Mouse (Mus musculus) E14TG2a.4 (cell line): ENCODE results near the gene Bglap3.

ENCODE experiments used
- H3K27me3 ChIP-seq: 2 replicates; pipeline ENCODE4 v1.6.1; 2014; ENCODE audit warnings: low read length, control low read depth; ENCODE audit not compliant: insufficient read depth
- H3K36me3 ChIP-seq: 2 replicates; pipeline ENCODE4 v1.6.1; 2014; ENCODE audit warnings: low read length, control low read depth; ENCODE audit not compliant: insufficient read depth
- H3K4me1 ChIP-seq: replicated peaks from 2 replicates; pipeline ENCODE4 v1.6.1; 2014; ENCODE audit warnings: low read depth, low read length, control low read depth
- H3K4me3 ChIP-seq: replicated peaks from 2 replicates; pipeline ENCODE4 v1.5.1; 2014; ENCODE audit warnings: mild to moderate bottlenecking, low read length
- H3K9me3 ChIP-seq: 2 replicates; pipeline ENCODE4 v1.6.1; 2014; ENCODE audit warnings: low read length, control low read depth
- CTCF ChIP-seq: conservative IDR thresholded peaks from 2 replicates; pipeline ENCODE4 v1.5.1; 2014; ENCODE audit warnings: low read length
- NANOG ChIP-seq: IDR thresholded peaks from 2 replicates; pipeline ENCODE4 v1.6.1; 2014; ENCODE audit warnings: borderline replicate concordance, low read length, mixed read lengths
- POU5F1 ChIP-seq: IDR thresholded peaks from 2 replicates; pipeline ENCODE4 v1.6.1; 2014; ENCODE audit warnings: low read length, borderline replicate concordance

The Bglap3 gene

DNA sequence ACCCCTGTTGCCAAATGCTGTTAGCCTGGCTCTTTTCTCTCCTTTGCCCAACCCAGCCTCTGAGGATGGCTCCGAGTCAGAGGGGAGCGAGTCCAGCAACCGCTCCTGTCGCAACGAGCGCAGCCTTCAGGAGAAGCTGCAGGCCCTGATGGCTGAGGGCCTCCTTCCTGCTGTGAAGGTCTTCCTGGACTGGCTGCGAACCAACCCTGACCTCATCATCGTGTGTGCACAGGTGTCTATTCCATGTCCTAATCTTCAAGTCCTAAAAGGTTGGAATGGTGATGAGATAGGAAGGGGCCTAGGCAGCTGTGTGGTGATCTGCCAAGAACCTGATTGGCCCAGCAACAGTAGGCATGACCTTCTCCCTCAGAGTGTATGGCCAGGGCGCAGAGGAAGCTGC, 19.6 kb downstream of the Bglap3 start:
- Histone ChIP-seq H3K4me1 (peaks cover 17% of the 10 kb centered on the region), H3K9me3 (no peaks in the 10 kb centered on the region), H3K27me3 (no peaks in the 10 kb centered on the region), H3K4me3 (no peak overlapping the region), H3K36me3 (peaks cover 100% of the 10 kb centered on the region)
- TF ChIP-seq NANOG (no peak), CTCF (no peak), POU5F1 (no peak)

GRCm38 (mm10) chr3:88350732-88351131, 21.8 kb downstream of the Bglap3 start:
- TF ChIP-seq CTCF: no peak
- no peak for TF ChIP-seq POU5F1
- no peak for TF ChIP-seq NANOG

GRCm38 (mm10) chr3:88339006-88339405, 33.5 kb downstream of the Bglap3 start:
- Histone ChIP-seq H3K4me3 (no peak overlapping the region; the same call in 1 of the 2 replicates), H3K4me1 (peaks cover 58% of the 10 kb centered on the region), H3K36me3 (peaks cover 68% of the 10 kb centered on the region), H3K9me3 (no peaks in the 10 kb centered on the region), H3K27me3 (no peaks in the 10 kb centered on the region)
- TF ChIP-seq POU5F1 (no peak), NANOG (no peak), CTCF (no peak)

More at GRCm38 (mm10) chr3:88350732-88351131, 21.8 kb downstream of the Bglap3 start:
- Histone ChIP-seq H3K4me3 (no peak overlapping the region), H3K9me3 (no peaks in the 10 kb centered on the region), H3K27me3 (no peaks in the 10 kb centered on the region), H3K4me1 (peaks cover 6% of the 10 kb centered on the region; the same call in 1 of the 2 replicates), H3K36me3 (peaks cover 100% of the 10 kb centered on the region)

GRCm38 (mm10) chr3:88338316-88338715, 34.2 kb downstream of the Bglap3 start:
- no peaks in the 10 kb centered on the region for H3K27me3 ChIP-seq
- 0 out of 2 replicates have a peak overlapping the region, but pooled peaks have one; percentile 93 for H3K4me3 ChIP-seq
- TF ChIP-seq NANOG (no peak), CTCF (no peak), POU5F1 (no peak)

GRCm38 (mm10) chr3:88337367-88338020, 35.0 kb downstream of the Bglap3 start:
- TF ChIP-seq NANOG (no peak), CTCF (no peak), POU5F1 (no peak)

More at GRCm38 (mm10) chr3:88338316-88338715, 34.2 kb downstream of the Bglap3 start:
- H3K36me3 ChIP-seq: peaks cover 61% of the 10 kb centered on the region
- no peaks in the 10 kb centered on the region for H3K9me3 ChIP-seq
- H3K4me1 ChIP-seq: peaks cover 65% of the 10 kb centered on the region

DNA sequence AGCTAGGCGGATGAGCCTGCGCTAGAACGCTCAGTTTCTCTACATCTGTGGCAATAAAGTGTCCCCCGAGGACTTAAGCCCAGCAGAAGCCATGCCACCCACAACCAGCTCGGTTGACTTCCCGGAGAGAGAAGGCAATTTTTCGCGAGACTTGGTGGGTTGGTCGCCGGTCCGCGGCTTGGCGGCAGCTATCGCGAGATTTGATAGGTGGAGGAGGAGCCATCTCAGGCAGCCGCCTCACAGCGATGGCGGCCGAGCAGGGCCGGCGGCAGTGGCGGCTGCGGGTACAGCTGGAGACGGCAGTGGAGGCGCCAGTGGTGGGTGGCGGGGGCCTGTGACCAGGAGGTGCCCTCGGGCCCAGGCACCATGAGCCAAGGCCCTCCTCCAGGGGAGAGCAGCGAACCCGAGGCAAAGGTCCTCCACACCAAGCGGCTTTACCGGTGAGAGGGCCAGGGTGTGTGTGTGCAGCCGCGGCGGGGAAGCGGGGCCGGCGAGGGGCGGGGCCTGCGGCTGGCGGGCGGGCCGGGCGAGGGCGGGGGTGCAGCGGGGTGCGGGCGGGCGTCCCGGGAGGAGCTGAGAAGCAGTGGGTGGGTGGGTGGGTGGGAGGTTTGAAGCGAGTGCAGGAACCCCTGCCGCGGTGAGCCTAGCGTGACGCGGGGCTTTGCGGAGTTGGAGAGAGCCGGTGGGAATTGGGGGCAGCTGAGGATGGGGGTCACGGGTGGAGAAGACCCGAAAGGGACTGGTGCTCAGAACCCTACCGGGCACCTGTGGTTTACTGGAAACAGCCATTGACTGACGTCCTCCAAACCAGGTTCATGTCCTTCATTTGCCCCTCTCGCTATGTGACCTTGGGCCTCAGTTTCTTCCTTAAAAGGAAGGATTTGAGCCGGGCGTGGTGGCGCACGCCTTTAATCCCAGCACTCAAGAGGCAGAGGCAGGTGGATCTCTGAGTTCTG, 36.2 kb downstream of the Bglap3 start, which contains the start of the genes Tmem79 and Smg5:
Tmem79 (minus strand) TSS at position 91 of the 956 bp plus-strand sequence.
Smg5 (plus strand) TSS at position 203 of the 956 bp plus-strand sequence.
- Histone ChIP-seq H3K36me3 (peaks cover 41% of the 10 kb centered on the region), H3K9me3 (no peaks in the 10 kb centered on the region), H3K4me3 (peak within 1 kb of the TSS; percentile 93), H3K27me3 (peaks cover 14% of the 10 kb centered on the region), H3K4me1 (peaks cover 71% of the 10 kb centered on the region)
- TF ChIP-seq POU5F1 (no peak), CTCF (no peak), NANOG (peak; percentile 40; the same call in 1 of the 2 replicates)

More at GRCm38 (mm10) chr3:88337367-88338020, 35.0 kb downstream of the Bglap3 start:
- H3K9me3 ChIP-seq: no peaks in the 10 kb centered on the region
- H3K27me3 ChIP-seq: peaks cover 8% of the 10 kb centered on the region
- H3K4me1 ChIP-seq: peaks cover 73% of the 10 kb centered on the region
- peaks cover 53% of the 10 kb centered on the region for H3K36me3 ChIP-seq
- peak overlapping the region; percentile 93 for H3K4me3 ChIP-seq

GRCm38 (mm10) chr3:88335436-88336053, 37.0 kb downstream of the Bglap3 start:
- Histone ChIP-seq H3K9me3 (no peaks in the 10 kb centered on the region), H3K27me3 (peaks cover 14% of the 10 kb centered on the region), H3K4me1 (peaks cover 68% of the 10 kb centered on the region), H3K36me3 (peaks cover 37% of the 10 kb centered on the region), H3K4me3 (peak overlapping the region; percentile 93)
- no peak for TF ChIP-seq CTCF
- TF ChIP-seq POU5F1: no peak
- TF ChIP-seq NANOG: no peak

DNA sequence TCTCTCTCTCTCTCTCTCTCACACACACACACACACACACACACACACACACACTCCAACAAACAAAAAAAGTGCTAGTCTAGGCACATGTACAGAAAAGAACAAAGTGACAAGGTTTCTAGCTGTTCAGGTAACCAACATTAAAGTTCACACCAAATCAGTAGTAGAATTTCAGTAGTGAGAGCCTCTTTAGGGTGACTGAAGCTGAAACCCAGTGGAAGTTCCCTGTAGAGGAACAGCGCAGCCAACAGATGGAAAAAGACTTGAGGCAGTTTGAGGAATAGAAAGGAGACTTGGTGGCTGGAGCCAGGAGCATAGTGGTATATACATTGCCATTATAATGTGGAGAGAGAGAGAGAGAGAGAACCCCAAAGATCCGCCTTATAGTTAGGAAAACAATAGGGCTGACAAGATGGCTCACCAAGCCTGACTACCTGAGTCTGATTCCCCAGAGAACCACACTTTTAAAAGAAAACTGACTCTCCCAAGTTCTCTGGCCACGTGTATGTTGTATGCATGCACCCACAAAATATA, 37.6 kb downstream of the Bglap3 start:
- Histone ChIP-seq H3K36me3 (peaks cover 38% of the 10 kb centered on the region), H3K27me3 (peaks cover 14% of the 10 kb centered on the region)
- TF ChIP-seq POU5F1 (no peak), CTCF (no peak), NANOG (no peak)

More for the DNA sequence above, 37.6 kb downstream of the Bglap3 start:
- Histone ChIP-seq H3K4me3 (peak overlapping the region; percentile 93), H3K4me1 (peaks cover 70% of the 10 kb centered on the region), H3K9me3 (no peaks in the 10 kb centered on the region)
